Mouse (Mus musculus): ENCODE measurements around the gene Gsn.

Gsn gene

GRCm38 (mm10) chr2:35232595-35233445 lies 23.4 kb upstream of the Gsn start:
- Histone ChIP-seq H3K4me1 (replicated peaks; ENCODE audit: low read depth, low read length) (no peaks in the 10 kb centered on the region), H3K4me3 (replicated peaks; ENCODE audit: low read length) (no peak overlapping the region), H3K36me3 (ENCODE audit: insufficient read depth, low read length) (no peaks in the 10 kb centered on the region), H3K9me3 (ENCODE audit: low read length) (no peaks in the 10 kb centered on the region), H3K27me3 (ENCODE audit: insufficient read depth, low read length) (peaks cover 2% of the 10 kb centered on the region; the same call in 1 of the 2 replicates)
- TF ChIP-seq POU5F1 (IDR thresholded peaks at IDR 0.05; ENCODE audit: borderline replicate concordance, low read length) (no peak), CTCF (conservative IDR thresholded peaks at IDR 0.05; ENCODE audit: low read length) (no peak), NANOG (IDR thresholded peaks at IDR 0.05; ENCODE audit: borderline replicate concordance, low read length) (no peak)

- no peaks in the 10 kb centered on the region for H3K9me3 ChIP-seq (ENCODE audit: low read length)
- no peaks in the 10 kb centered on the region for H3K4me1 ChIP-seq (replicated peaks; ENCODE audit: low read depth, low read length)
- H3K4me3 ChIP-seq (replicated peaks; ENCODE audit: low read length), result no peak overlapping the region
- no peaks in the 10 kb centered on the region for H3K36me3 ChIP-seq (ENCODE audit: insufficient read depth, low read length)
- TF ChIP-seq NANOG (IDR thresholded peaks at IDR 0.05; ENCODE audit: borderline replicate concordance, low read length) (no peak), POU5F1 (IDR thresholded peaks at IDR 0.05; ENCODE audit: borderline replicate concordance, low read length) (no peak), CTCF (conservative IDR thresholded peaks at IDR 0.05; ENCODE audit: low read length) (no peak)
- H3K27me3 ChIP-seq (ENCODE audit: insufficient read depth, low read length), result peaks cover 4% of the 10 kb centered on the region; the same call in 1 of the 2 replicates
These were observed 22.3 kb upstream of the Gsn start for GRCm38 (mm10) chr2:35233898-35234297.

GRCm38 (mm10) chr2:35235021-35235420 lies 21.2 kb upstream of the Gsn start:
- H3K27me3 ChIP-seq (ENCODE audit: insufficient read depth, low read length), result peaks cover 11% of the 10 kb centered on the region

GRCm38 (mm10) chr2:35244241-35244640 lies 11.9 kb upstream of the Gsn start:
- Histone ChIP-seq H3K36me3 (ENCODE audit: insufficient read depth, low read length) (no peaks in the 10 kb centered on the region), H3K9me3 (ENCODE audit: low read length) (peaks cover 9% of the 10 kb centered on the region; the same call in 1 of the 2 replicates), H3K4me3 (replicated peaks; ENCODE audit: low read length) (no peak overlapping the region), H3K27me3 (ENCODE audit: insufficient read depth, low read length) (peaks cover 36% of the 10 kb centered on the region), H3K4me1 (replicated peaks; ENCODE audit: low read depth, low read length) (peaks cover 4% of the 10 kb centered on the region; the same call in 1 of the 2 replicates)
- TF ChIP-seq POU5F1 (IDR thresholded peaks at IDR 0.05; ENCODE audit: borderline replicate concordance, low read length) (no peak), NANOG (IDR thresholded peaks at IDR 0.05; ENCODE audit: borderline replicate concordance, low read length) (no peak), CTCF (conservative IDR thresholded peaks at IDR 0.05; ENCODE audit: low read length) (no peak)

More at GRCm38 (mm10) chr2:35235021-35235420, 21.2 kb upstream of the Gsn start:
- H3K36me3 ChIP-seq (ENCODE audit: insufficient read depth, low read length), result no peaks in the 10 kb centered on the region
- no peaks in the 10 kb centered on the region for H3K4me1 ChIP-seq (replicated peaks; ENCODE audit: low read depth, low read length)
- H3K9me3 ChIP-seq (ENCODE audit: low read length), result no peaks in the 10 kb centered on the region
- TF ChIP-seq CTCF (conservative IDR thresholded peaks at IDR 0.05; ENCODE audit: low read length), result no peak
- TF ChIP-seq NANOG (IDR thresholded peaks at IDR 0.05; ENCODE audit: borderline replicate concordance, low read length), result no peak
- no peak for TF ChIP-seq POU5F1 (IDR thresholded peaks at IDR 0.05; ENCODE audit: borderline replicate concordance, low read length)
- H3K4me3 ChIP-seq (replicated peaks; ENCODE audit: low read length), result no peak overlapping the region

GRCm38 (mm10) chr2:35247763-35248162 lies 8.4 kb upstream of the Gsn start:
- Histone ChIP-seq H3K4me1 (replicated peaks; ENCODE audit: low read depth, low read length) (peaks cover 16% of the 10 kb centered on the region), H3K4me3 (replicated peaks; ENCODE audit: low read length) (no peak overlapping the region), H3K9me3 (ENCODE audit: low read length) (peaks cover 8% of the 10 kb centered on the region; the same call in 1 of the 2 replicates), H3K36me3 (ENCODE audit: insufficient read depth, low read length) (no peaks in the 10 kb centered on the region), H3K27me3 (ENCODE audit: insufficient read depth, low read length) (peaks cover 31% of the 10 kb centered on the region)
- TF ChIP-seq POU5F1 (IDR thresholded peaks at IDR 0.05; ENCODE audit: borderline replicate concordance, low read length) (no peak), CTCF (conservative IDR thresholded peaks at IDR 0.05; ENCODE audit: low read length) (no peak), NANOG (IDR thresholded peaks at IDR 0.05; ENCODE audit: borderline replicate concordance, low read length) (no peak)

- Histone ChIP-seq H3K36me3 (ENCODE audit: insufficient read depth, low read length) (no peaks in the 10 kb centered on the region), H3K27me3 (ENCODE audit: insufficient read depth, low read length) (peaks cover 54% of the 10 kb centered on the region), H3K9me3 (ENCODE audit: low read length) (no peaks in the 10 kb centered on the region), H3K4me1 (replicated peaks; ENCODE audit: low read depth, low read length) (peaks cover 34% of the 10 kb centered on the region), H3K4me3 (replicated peaks; ENCODE audit: low read length) (no peak overlapping the region)
- TF ChIP-seq POU5F1 (IDR thresholded peaks at IDR 0.05; ENCODE audit: borderline replicate concordance, low read length), result no peak
- no peak for TF ChIP-seq CTCF (conservative IDR thresholded peaks at IDR 0.05; ENCODE audit: low read length)
- TF ChIP-seq NANOG (IDR thresholded peaks at IDR 0.05; ENCODE audit: borderline replicate concordance, low read length), result no peak
These were observed 3.4 kb upstream of the Gsn start for GRCm38 (mm10) chr2:35252733-35253132.

GRCm38 (mm10) chr2:35253751-35254150 lies 2.4 kb upstream of the Gsn start:
- Histone ChIP-seq H3K4me1 (replicated peaks; ENCODE audit: low read depth, low read length) (peaks cover 30% of the 10 kb centered on the region), H3K36me3 (ENCODE audit: insufficient read depth, low read length) (no peaks in the 10 kb centered on the region), H3K9me3 (ENCODE audit: low read length) (no peaks in the 10 kb centered on the region), H3K27me3 (ENCODE audit: insufficient read depth, low read length) (peaks cover 64% of the 10 kb centered on the region), H3K4me3 (replicated peaks; ENCODE audit: low read length) (no peak overlapping the region)
- no peak for TF ChIP-seq POU5F1 (IDR thresholded peaks at IDR 0.05; ENCODE audit: borderline replicate concordance, low read length)
- TF ChIP-seq CTCF (conservative IDR thresholded peaks at IDR 0.05; ENCODE audit: low read length), result no peak
- no peak for TF ChIP-seq NANOG (IDR thresholded peaks at IDR 0.05; ENCODE audit: borderline replicate concordance, low read length)

- H3K9me3 ChIP-seq (ENCODE audit: low read length), result no peaks in the 10 kb centered on the region
- no peaks in the 10 kb centered on the region for H3K36me3 ChIP-seq (ENCODE audit: insufficient read depth, low read length)
- TF ChIP-seq NANOG (IDR thresholded peaks at IDR 0.05; ENCODE audit: borderline replicate concordance, low read length) (no peak), CTCF (conservative IDR thresholded peaks at IDR 0.05; ENCODE audit: low read length) (no peak), POU5F1 (IDR thresholded peaks at IDR 0.05; ENCODE audit: borderline replicate concordance, low read length) (no peak)
- peaks cover 70% of the 10 kb centered on the region for H3K27me3 ChIP-seq (ENCODE audit: insufficient read depth, low read length)
- H3K4me3 ChIP-seq (replicated peaks; ENCODE audit: low read length), result no peak overlapping the region
- peaks cover 30% of the 10 kb centered on the region for H3K4me1 ChIP-seq (replicated peaks; ENCODE audit: low read depth, low read length)
These were observed 1.2 kb upstream of the Gsn start for GRCm38 (mm10) chr2:35255004-35255403.
